Mouse (Mus musculus): Measurements from ENCODE around the gene Krt33b. TPM values are rescaled to one million over a fixed set of nuclear protein-coding genes. Genes with fewer than 3 reads are reported as not detected.

Krt33b gene
- polyA plus RNA-seq, 1 experiment from 2014 or later = not detected

- Histone ChIP-seq H3K4me2 (ENCODE audit: low read length) (no peak overlapping the region), H3K9ac (ENCODE audit: low read length) (no peak overlapping the region), H3K4me3 (ENCODE audit: low read depth, low read length) (no peak overlapping the region), H3K36me3 (ENCODE audit: control insufficient read depth, insufficient read depth, low read length) (no peaks in the 10 kb centered on the region), H3K9me3 (replicated peaks; ENCODE audit: control insufficient read depth, low read length) (no peaks in the 10 kb centered on the region), H3K27ac (ENCODE audit: low read depth, low read length) (no peak overlapping the region), H3K27me3 (replicated peaks; ENCODE audit: control insufficient read depth, insufficient read depth, low read length) (no peaks in the 10 kb centered on the region), H3K4me1 (ENCODE audit: control insufficient read depth, insufficient read depth, low read length) (no peaks in the 10 kb centered on the region)
- no peak for ATAC-seq
- 90% methylated on average over 8 of the region's 8 CpGs for WGBS
- DNase-seq (ENCODE audit: low spot score) = no peak
Observed at GRCm38 (mm10) chr11:100005905-100006304, 23.8 kb downstream of the Krt33b start.

GRCm38 (mm10) chr11:100004846-100005245, 24.8 kb downstream of the Krt33b start:
- 26% methylated on average over 6 of the region's 6 CpGs for WGBS
- H3K4me1 ChIP-seq (ENCODE audit: control insufficient read depth, insufficient read depth, low read length) = no peaks in the 10 kb centered on the region
- DNase-seq (ENCODE audit: low spot score) (peak; percentile 65), ATAC-seq (no peak)
- H3K27ac ChIP-seq (ENCODE audit: low read depth, low read length) = no peak overlapping the region
- no peaks in the 10 kb centered on the region for H3K9me3 ChIP-seq (replicated peaks; ENCODE audit: control insufficient read depth, low read length)
- H3K9ac ChIP-seq (ENCODE audit: low read length) = no peak overlapping the region
- H3K27me3 ChIP-seq (replicated peaks; ENCODE audit: control insufficient read depth, insufficient read depth, low read length) = no peaks in the 10 kb centered on the region
- no peak overlapping the region for H3K4me3 ChIP-seq (ENCODE audit: low read depth, low read length)
- no peak overlapping the region for H3K4me2 ChIP-seq (ENCODE audit: low read length)
- no peaks in the 10 kb centered on the region for H3K36me3 ChIP-seq (ENCODE audit: control insufficient read depth, insufficient read depth, low read length)

- no peak for DNase-seq (ENCODE audit: low spot score)
- no peaks in the 10 kb centered on the region for H3K36me3 ChIP-seq (ENCODE audit: control insufficient read depth, insufficient read depth, low read length)
- H3K4me3 ChIP-seq (ENCODE audit: low read depth, low read length) = no peak overlapping the region
- no peaks in the 10 kb centered on the region for H3K27me3 ChIP-seq (replicated peaks; ENCODE audit: control insufficient read depth, insufficient read depth, low read length)
- ATAC-seq = no peak
- H3K9ac ChIP-seq (ENCODE audit: low read length) = no peak overlapping the region
- WGBS = 93% methylated on average over 7 of the region's 7 CpGs
- H3K9me3 ChIP-seq (replicated peaks; ENCODE audit: control insufficient read depth, low read length) = no peaks in the 10 kb centered on the region
- H3K4me1 ChIP-seq (ENCODE audit: control insufficient read depth, insufficient read depth, low read length) = no peaks in the 10 kb centered on the region
- H3K4me2 ChIP-seq (ENCODE audit: low read length) = no peak overlapping the region
- no peak overlapping the region for H3K27ac ChIP-seq (ENCODE audit: low read depth, low read length)
Observed at GRCm38 (mm10) chr11:99999091-99999490, 30.6 kb downstream of the Krt33b start.

- no peaks in the 10 kb centered on the region for H3K4me1 ChIP-seq (ENCODE audit: control insufficient read depth, insufficient read depth, low read length)
- ATAC-seq (no peak), DNase-seq (ENCODE audit: low spot score) (no peak)
- H3K36me3 ChIP-seq (ENCODE audit: control insufficient read depth, insufficient read depth, low read length) = no peaks in the 10 kb centered on the region
- 80% methylated on average over 4 of the region's 4 CpGs for WGBS
- H3K27me3 ChIP-seq (replicated peaks; ENCODE audit: control insufficient read depth, insufficient read depth, low read length) = no peaks in the 10 kb centered on the region
- H3K9ac ChIP-seq (ENCODE audit: low read length) = no peak overlapping the region
- H3K27ac ChIP-seq (ENCODE audit: low read depth, low read length) = no peak overlapping the region
- no peaks in the 10 kb centered on the region for H3K9me3 ChIP-seq (replicated peaks; ENCODE audit: control insufficient read depth, low read length)
- no peak overlapping the region for H3K4me2 ChIP-seq (ENCODE audit: low read length)
- no peak overlapping the region for H3K4me3 ChIP-seq (ENCODE audit: low read depth, low read length)
Observed at GRCm38 (mm10) chr11:99994384-99994661, 35.3 kb downstream of the Krt33b start.

- DNase-seq (ENCODE audit: low spot score) (no peak), ATAC-seq (no peak)
- peak within 1 kb of the TSS; percentile 40 for H3K9ac ChIP-seq (ENCODE audit: low read length)
- 28% methylated on average over 26 of the region's 26 CpGs for WGBS
- H3K4me2 ChIP-seq (ENCODE audit: low read length) = peak within 1 kb of the TSS; percentile 25
- no peaks in the 10 kb centered on the region for H3K36me3 ChIP-seq (ENCODE audit: control insufficient read depth, insufficient read depth, low read length)
- no peaks in the 10 kb centered on the region for H3K4me1 ChIP-seq (ENCODE audit: control insufficient read depth, insufficient read depth, low read length)
- H3K9me3 ChIP-seq (replicated peaks; ENCODE audit: control insufficient read depth, low read length) = no peaks in the 10 kb centered on the region
- H3K4me3 ChIP-seq (ENCODE audit: low read depth, low read length) = no peak within 1 kb of the TSS
- no peaks in the 10 kb centered on the region for H3K27me3 ChIP-seq (replicated peaks; ENCODE audit: control insufficient read depth, insufficient read depth, low read length)
- no peak within 1 kb of the TSS for H3K27ac ChIP-seq (ENCODE audit: low read depth, low read length)
Observed at GRCm38 (mm10) chr11:99993620-99994383, 35.9 kb downstream of the Krt33b start, which contains the start of gene Krtap17-1. Krtap17-1 (minus strand) TSS chr11:99993994.

DNA sequence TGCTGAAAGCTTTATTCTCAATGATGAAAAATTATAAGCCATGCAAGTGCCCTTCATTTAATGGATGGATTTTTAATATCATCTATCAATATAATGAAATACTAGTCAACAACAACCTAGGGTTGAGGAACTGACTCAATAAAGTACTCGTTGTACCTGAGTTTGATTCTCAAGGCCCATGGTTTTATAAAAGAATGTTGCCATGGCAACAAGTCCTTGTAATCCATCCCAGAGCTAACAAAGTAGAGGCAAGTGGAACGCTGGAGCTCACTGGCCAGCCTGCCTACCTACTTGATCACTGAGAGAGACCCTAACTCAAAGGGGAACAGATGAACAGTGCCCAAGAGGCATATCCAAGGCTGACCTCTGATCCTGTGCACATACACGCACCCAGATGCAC, 39.1 kb downstream of the Krt33b start:
- no peaks in the 10 kb centered on the region for H3K4me1 ChIP-seq (ENCODE audit: control insufficient read depth, insufficient read depth, low read length)
- H3K4me2 ChIP-seq (ENCODE audit: low read length) = no peak overlapping the region
- DNase-seq (ENCODE audit: low spot score) = peak; percentile 41
- no peaks in the 10 kb centered on the region for H3K36me3 ChIP-seq (ENCODE audit: control insufficient read depth, insufficient read depth, low read length)
- no peak overlapping the region for H3K27ac ChIP-seq (ENCODE audit: low read depth, low read length)
- no peak overlapping the region for H3K4me3 ChIP-seq (ENCODE audit: low read depth, low read length)
- H3K27me3 ChIP-seq (replicated peaks; ENCODE audit: control insufficient read depth, insufficient read depth, low read length) = no peaks in the 10 kb centered on the region
- ATAC-seq = no peak
- no peak overlapping the region for H3K9ac ChIP-seq (ENCODE audit: low read length)
- WGBS = 64% methylated on average over 3 of the region's 3 CpGs
- H3K9me3 ChIP-seq (replicated peaks; ENCODE audit: control insufficient read depth, low read length) = no peaks in the 10 kb centered on the region

GRCm38 (mm10) chr11:99989881-99990405, 39.7 kb downstream of the Krt33b start:
- H3K9ac ChIP-seq (ENCODE audit: low read length) = no peak overlapping the region
- H3K4me2 ChIP-seq (ENCODE audit: low read length) = no peak overlapping the region
- H3K27me3 ChIP-seq (replicated peaks; ENCODE audit: control insufficient read depth, insufficient read depth, low read length) = no peaks in the 10 kb centered on the region
- no peak overlapping the region for H3K27ac ChIP-seq (ENCODE audit: low read depth, low read length)
- H3K4me3 ChIP-seq (ENCODE audit: low read depth, low read length) = no peak overlapping the region
- DNase-seq (ENCODE audit: low spot score) (no peak), ATAC-seq (no peak)
- WGBS = 81% methylated on average over 6 of the region's 6 CpGs
- H3K36me3 ChIP-seq (ENCODE audit: control insufficient read depth, insufficient read depth, low read length) = no peaks in the 10 kb centered on the region
- no peaks in the 10 kb centered on the region for H3K9me3 ChIP-seq (replicated peaks; ENCODE audit: control insufficient read depth, low read length)
- no peaks in the 10 kb centered on the region for H3K4me1 ChIP-seq (ENCODE audit: control insufficient read depth, insufficient read depth, low read length)

GRCm38 (mm10) chr11:99988530-99988929, 41.1 kb downstream of the Krt33b start:
- no peak for ATAC-seq
- H3K36me3 ChIP-seq (ENCODE audit: control insufficient read depth, insufficient read depth, low read length) = no peaks in the 10 kb centered on the region

DNA sequence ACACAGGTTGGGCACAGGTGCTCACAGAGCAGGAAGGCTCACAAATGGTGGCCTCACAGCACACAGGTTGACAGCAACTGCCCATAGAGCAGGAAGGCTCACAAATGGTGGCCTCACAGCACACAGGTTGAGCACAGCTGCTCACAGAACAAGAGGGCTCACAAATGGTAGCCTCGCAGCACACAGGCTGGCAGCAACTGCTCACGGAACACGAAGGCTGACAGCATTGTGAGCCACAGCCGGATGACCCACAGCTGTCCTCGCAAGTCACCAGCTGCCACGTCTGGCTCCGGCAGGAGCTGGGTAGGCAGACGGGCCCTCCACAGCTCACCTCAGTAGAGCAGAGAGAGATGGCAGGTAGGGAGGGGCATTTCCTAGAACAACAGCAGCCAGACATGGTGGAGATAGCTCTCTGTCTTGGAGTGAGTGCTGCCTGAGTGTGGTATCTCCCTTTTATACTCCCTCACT, 43.5 kb downstream of the Krt33b start, which contains the start of gene Krtap16-1:
TSS of gene Krtap16-1 (minus strand) at position 418 of the 468 bp plus-strand sequence.
- no peaks in the 10 kb centered on the region for H3K36me3 ChIP-seq (ENCODE audit: control insufficient read depth, insufficient read depth, low read length)
- no peak within 1 kb of the TSS for H3K4me2 ChIP-seq (ENCODE audit: low read length)
- no peak within 1 kb of the TSS for H3K4me3 ChIP-seq (ENCODE audit: low read depth, low read length)
- H3K9me3 ChIP-seq (replicated peaks; ENCODE audit: control insufficient read depth, low read length) = no peaks in the 10 kb centered on the region
- ATAC-seq (0 out of 2 replicates have a peak, but pooled peaks have one; percentile 4), DNase-seq (ENCODE audit: low spot score) (no peak)
- H3K9ac ChIP-seq (ENCODE audit: low read length) = no peak within 1 kb of the TSS
- H3K27ac ChIP-seq (ENCODE audit: low read depth, low read length) = peak within 1 kb of the TSS; percentile 63; the same call in 1 of the 2 replicates
- WGBS = 84% methylated on average over 8 of the region's 8 CpGs
- H3K4me1 ChIP-seq (ENCODE audit: control insufficient read depth, insufficient read depth, low read length) = no peaks in the 10 kb centered on the region
- H3K27me3 ChIP-seq (replicated peaks; ENCODE audit: control insufficient read depth, insufficient read depth, low read length) = no peaks in the 10 kb centered on the region

More at GRCm38 (mm10) chr11:99988530-99988929, 41.1 kb downstream of the Krt33b start:
- Histone ChIP-seq H3K9me3 (replicated peaks; ENCODE audit: control insufficient read depth, low read length) (no peaks in the 10 kb centered on the region), H3K4me1 (ENCODE audit: control insufficient read depth, insufficient read depth, low read length) (no peaks in the 10 kb centered on the region), H3K9ac (ENCODE audit: low read length) (no peak overlapping the region), H3K27me3 (replicated peaks; ENCODE audit: control insufficient read depth, insufficient read depth, low read length) (no peaks in the 10 kb centered on the region), H3K4me2 (ENCODE audit: low read length) (no peak overlapping the region), H3K27ac (ENCODE audit: low read depth, low read length) (no peak overlapping the region), H3K4me3 (ENCODE audit: low read depth, low read length) (no peak overlapping the region)
- no peak for DNase-seq (ENCODE audit: low spot score)
- WGBS = 88% methylated on average over 3 of the region's 3 CpGs
